Mouse (Mus musculus) kidney, postnatal 10 days (tissue): Measurements from ENCODE around the gene Ankrd33b.
A peak's percentile ranks its signal among the peaks of the same experiment; 100 is the strongest.

Experiments
- DNase-seq: peaks from one replicate; pipeline ENCODE4 v3.0.0; 2021; ENCODE audit warnings: mixed read lengths

Gene Ankrd33b

GRCm38 (mm10) chr15:31366596-31367480 lies 688 bp downstream of the Ankrd33b start:
- DNase-seq, result peak; percentile 24

GRCm38 (mm10) chr15:31365720-31366591 lies 1.6 kb downstream of the Ankrd33b start:
- DNase-seq, result peak; percentile 43

GRCm38 (mm10) chr15:31365041-31365719 lies 2.3 kb downstream of the Ankrd33b start:
- DNase-seq, result no peak

- DNase-seq, result peak; percentile 35
Observed at GRCm38 (mm10) chr15:31364396-31364795, 3.1 kb downstream of the Ankrd33b start.

- DNase-seq, result no peak
Observed at GRCm38 (mm10) chr15:31363981-31364361, 3.6 kb downstream of the Ankrd33b start.

GRCm38 (mm10) chr15:31363241-31363980 lies 4.1 kb downstream of the Ankrd33b start:
- DNase-seq, result no peak

GRCm38 (mm10) chr15:31361259-31361853 lies 6.2 kb downstream of the Ankrd33b start:
- no peak for DNase-seq

- DNase-seq, result no peak
Observed at GRCm38 (mm10) chr15:31360593-31360992, 6.9 kb downstream of the Ankrd33b start.

GRCm38 (mm10) chr15:31359805-31360204 lies 7.7 kb downstream of the Ankrd33b start:
- DNase-seq, result no peak

- DNase-seq, result no peak
Observed at GRCm38 (mm10) chr15:31352494-31353279, 14.8 kb downstream of the Ankrd33b start.

- DNase-seq, result peak; percentile 38
Observed at GRCm38 (mm10) chr15:31349810-31350341, 17.6 kb downstream of the Ankrd33b start.

GRCm38 (mm10) chr15:31349046-31349445 lies 18.5 kb downstream of the Ankrd33b start:
- no peak for DNase-seq

GRCm38 (mm10) chr15:31348241-31348640 lies 19.3 kb downstream of the Ankrd33b start:
- no peak for DNase-seq

GRCm38 (mm10) chr15:31346508-31346907 lies 21.0 kb downstream of the Ankrd33b start:
- DNase-seq, result no peak

GRCm38 (mm10) chr15:31345366-31345765 lies 22.2 kb downstream of the Ankrd33b start:
- DNase-seq, result no peak

- DNase-seq, result no peak
Observed at GRCm38 (mm10) chr15:31344811-31345211, 22.7 kb downstream of the Ankrd33b start.

- peak; percentile 76 for DNase-seq
Observed at GRCm38 (mm10) chr15:31343602-31344001, 23.9 kb downstream of the Ankrd33b start.

- DNase-seq, result peak; percentile 44
Observed at GRCm38 (mm10) chr15:31342496-31342901, 25.0 kb downstream of the Ankrd33b start.

- DNase-seq, result no peak
Observed at GRCm38 (mm10) chr15:31342001-31342400, 25.5 kb downstream of the Ankrd33b start.

- DNase-seq, result no peak
Observed at GRCm38 (mm10) chr15:31338656-31339291, 28.8 kb downstream of the Ankrd33b start.
